Mouse (Mus musculus) brain, embryonic 18.5 days (tissue): ENCODE data around the gene Myo1e.

Experiments
- DNase-seq: peaks from one replicate; pipeline ENCODE4 v3.0.0-alpha.2; 2012; ENCODE audit warnings: low read depth, low spot score

Gene Myo1e

DNA sequence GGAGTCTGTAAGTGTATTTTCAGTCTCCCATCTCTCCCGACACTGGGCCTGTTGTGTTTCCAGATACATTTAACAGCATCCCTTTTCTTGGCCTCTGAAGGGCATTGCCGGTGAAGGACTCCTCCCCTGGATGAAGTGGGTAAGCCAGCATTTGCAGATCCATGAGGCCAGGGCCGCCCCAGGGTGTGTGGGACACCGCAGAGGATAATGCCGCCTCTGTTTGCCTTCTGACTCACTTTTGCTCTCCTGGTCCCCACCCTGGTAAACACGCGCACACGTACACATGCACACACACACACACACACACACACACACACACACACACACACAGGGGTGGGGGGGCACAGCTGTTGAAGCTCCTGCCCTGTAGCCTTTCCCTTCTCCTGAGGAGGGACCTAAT lies 74.3 kb downstream of the Myo1e start:
- DNase-seq = no peak

DNA sequence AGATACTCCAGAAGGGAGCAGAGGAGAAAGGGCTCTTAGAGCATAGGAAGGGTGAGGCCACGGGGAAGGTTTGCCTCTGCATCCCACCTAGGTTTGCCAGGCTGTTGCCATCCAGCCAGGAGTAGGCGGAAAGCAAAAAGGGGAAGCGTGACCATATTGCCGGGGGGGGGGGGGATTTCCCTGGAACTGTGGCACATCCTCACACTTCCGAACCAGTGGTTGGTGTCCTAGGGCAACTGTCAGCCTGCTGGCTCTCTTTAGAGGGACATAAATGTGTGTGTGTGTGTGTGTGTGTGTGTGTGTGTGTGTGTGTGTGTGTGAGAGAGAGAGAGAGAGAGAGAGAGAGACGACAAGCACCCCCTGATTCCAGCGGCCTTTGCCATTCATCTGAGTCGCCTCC lies 75.0 kb downstream of the Myo1e start:
- DNase-seq = no peak

DNA sequence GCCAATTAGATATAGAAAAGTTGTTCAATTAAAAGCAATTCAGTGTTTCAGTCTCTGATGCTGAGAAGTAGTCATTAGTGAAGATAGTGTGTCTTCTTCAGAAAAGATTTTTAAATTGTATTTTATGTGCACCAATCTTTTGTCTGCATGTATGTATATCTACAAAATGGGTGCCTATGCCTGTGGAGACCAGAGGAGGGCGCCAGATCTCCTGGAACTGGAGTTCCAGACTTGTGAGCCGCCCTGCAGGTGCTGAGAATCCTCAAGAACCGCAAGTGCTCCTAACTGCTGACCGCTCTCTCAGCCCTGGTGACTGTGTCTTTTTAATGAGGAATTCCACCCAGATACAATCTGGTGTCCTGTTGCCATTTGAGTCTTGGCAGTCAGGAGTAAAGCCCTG lies 76.0 kb downstream of the Myo1e start:
- DNase-seq = no peak

DNA sequence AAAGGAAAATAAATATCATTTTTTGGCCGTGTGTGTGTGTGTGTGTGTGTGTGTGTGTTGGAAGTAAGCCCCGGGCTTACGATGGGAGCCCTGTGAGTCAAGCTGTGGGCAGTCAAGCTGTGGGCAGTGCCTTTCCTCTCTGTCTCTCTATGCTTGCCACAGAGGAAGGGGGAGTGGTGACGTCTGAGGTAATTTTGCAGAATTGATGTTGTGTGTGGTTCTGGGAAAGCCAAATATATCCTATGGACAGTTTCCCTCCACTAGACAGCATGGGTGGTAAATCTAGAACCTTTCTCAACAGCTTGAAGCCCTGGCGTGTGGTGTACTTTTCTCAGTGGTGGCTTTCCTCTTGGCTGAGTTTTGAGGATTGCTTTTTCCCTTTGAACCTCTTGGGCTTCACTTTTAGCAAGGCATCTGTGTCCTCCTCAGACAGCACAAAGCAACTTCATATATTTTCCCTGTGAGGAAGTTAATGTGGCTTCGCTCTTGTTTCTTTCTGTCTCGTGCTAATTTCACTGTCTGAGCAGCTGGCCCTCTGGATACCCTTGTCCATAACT lies 77.5 kb downstream of the Myo1e start:
- DNase-seq = no peak

DNA sequence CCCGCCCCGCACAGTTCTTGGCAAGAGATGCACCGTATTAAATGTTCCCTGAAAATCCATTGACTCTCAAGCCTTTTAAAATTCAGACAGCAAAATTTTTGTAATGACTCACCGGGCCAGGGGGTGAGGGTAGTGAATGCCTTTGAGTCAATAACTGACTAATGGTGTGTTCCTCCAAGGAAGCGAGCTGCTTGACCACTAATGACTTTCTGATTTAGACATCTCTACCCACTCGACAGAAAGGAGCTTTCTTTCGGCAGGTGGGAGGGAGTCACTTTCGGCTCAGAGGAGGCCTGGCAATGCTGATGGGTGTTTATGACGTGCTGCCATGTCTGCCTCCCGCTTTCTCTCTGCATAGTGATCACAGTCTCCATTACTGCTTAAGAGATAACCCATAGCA lies 83.6 kb downstream of the Myo1e start:
- DNase-seq = no peak

- no peak for DNase-seq
Measured at GRCm38 (mm10) chr9:70296916-70297315, 89.8 kb downstream of the Myo1e start.

- DNase-seq = no peak
Measured at GRCm38 (mm10) chr9:70298221-70298620, 91.1 kb downstream of the Myo1e start.

DNA sequence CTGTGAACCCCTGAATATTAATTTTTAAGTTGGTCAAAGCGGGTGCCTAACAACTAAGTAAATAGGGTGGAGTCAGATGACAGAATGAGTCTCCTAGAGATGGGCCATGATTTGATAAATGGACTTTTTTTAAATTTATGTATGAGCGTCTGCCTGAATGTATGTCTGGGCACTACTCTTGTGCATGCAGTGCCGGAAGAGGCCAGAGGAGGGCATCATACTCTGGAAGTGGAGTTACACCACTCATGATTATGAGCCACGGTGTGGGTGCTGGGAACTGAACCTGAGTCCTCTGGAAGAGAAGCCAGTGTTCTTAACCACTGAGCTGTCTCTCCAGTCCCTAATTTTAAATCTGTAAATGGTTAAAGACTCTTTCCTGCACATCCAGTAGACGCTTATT lies 93.6 kb downstream of the Myo1e start:
- DNase-seq = no peak

DNA sequence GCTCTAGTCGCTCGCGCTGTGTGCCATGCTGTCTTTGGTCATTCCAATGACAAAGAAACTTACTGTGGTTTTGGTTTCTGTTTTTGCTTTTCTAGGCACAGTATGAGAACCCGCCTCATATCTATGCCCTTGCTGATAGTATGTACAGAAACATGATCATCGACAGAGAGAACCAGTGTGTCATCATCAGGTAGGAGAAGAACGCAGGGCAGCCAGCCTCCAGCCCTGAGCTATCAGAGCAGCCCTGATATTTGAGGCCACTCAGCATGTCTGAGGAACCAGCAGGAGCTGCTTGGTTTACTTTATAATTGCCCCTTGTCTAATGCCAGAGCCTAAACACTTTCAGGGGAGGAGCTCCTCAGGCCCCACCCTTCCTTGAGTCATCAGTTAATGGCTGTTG lies 94.4 kb downstream of the Myo1e start:
- no peak for DNase-seq

DNA sequence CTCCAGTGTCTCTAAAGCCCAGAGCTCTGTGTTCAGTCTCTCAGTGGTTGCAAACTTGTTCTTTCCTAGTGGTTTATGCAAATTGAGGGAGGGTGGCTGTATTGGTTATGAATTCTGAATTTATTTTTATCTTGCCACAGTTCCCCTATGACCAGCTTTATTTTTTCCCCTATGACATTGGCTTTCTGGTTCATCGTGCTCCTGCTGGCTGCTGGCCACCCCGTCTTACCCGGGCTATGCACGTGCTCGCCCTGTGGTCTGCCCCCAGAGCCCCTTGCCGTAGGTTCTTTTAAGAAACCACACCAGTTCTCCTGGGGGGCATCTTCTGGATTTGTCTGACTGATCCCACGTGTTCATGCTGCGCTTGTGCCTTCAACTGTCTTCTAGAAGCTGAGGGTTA lies 97.8 kb downstream of the Myo1e start:
- no peak for DNase-seq

GRCm38 (mm10) chr9:70310046-70310445 lies 102.9 kb downstream of the Myo1e start:
- no peak for DNase-seq

GRCm38 (mm10) chr9:70314019-70314418 lies 106.9 kb downstream of the Myo1e start:
- DNase-seq = no peak

- no peak for DNase-seq
Measured at GRCm38 (mm10) chr9:70315130-70315529, 108.0 kb downstream of the Myo1e start.

- DNase-seq = no peak
Measured at GRCm38 (mm10) chr9:70318601-70319000, 111.5 kb downstream of the Myo1e start.

DNA sequence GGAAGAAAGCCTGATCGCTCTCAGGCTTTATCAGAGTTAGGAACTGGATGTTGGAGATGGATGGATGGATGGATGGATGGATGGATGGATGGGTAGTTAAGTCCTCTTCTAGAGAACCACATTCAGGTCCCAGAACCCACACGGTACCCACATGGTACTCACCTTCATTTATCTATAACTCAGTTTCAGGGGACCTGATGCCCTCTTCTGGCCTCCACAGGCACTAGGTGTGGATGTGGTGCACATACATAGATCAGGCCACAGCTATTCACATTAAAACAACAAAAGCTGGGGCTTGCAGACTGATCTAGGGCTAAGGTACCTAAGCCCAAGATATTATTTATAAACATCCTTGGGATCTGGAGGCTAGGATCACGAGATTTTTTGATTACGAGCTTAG lies 117.2 kb downstream of the Myo1e start:
- no peak for DNase-seq

DNA sequence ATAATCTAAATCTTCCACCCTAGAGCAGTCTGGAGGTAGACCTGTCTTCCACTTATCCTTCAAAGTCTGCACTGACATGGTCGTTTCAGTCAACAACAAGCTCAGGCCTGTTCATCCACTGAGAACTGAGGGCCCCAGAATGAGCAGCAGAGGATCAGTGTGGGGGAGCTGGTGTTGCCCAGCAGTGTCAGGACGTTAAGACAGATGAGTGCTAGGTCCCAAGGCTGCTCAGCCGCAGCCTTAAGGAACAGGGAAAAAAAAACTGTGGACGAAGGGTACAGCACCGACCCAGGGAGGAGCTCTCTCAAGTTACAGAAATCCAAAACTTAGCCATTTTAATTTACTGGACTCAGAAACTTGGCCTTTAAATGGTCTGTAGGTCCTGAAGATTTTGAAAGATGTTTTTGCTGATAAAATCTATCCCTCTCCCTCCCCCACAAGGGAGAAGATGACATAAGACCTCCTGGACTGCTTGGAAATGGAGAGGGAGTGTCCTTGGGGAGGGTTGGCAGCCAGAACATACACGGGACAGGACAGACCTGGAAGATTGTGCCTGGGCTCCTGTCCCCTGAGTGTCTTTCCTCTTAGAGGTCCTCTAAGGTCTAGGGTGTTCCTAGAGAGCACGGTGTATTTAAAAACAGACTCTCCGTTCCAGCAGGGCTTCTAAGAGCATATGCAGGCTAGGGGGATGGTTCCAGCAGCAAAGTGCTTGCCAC lies 118.9 kb downstream of the Myo1e start:
- no peak for DNase-seq

GRCm38 (mm10) chr9:70328193-70328841 lies 121.2 kb downstream of the Myo1e start:
- DNase-seq = no peak

DNA sequence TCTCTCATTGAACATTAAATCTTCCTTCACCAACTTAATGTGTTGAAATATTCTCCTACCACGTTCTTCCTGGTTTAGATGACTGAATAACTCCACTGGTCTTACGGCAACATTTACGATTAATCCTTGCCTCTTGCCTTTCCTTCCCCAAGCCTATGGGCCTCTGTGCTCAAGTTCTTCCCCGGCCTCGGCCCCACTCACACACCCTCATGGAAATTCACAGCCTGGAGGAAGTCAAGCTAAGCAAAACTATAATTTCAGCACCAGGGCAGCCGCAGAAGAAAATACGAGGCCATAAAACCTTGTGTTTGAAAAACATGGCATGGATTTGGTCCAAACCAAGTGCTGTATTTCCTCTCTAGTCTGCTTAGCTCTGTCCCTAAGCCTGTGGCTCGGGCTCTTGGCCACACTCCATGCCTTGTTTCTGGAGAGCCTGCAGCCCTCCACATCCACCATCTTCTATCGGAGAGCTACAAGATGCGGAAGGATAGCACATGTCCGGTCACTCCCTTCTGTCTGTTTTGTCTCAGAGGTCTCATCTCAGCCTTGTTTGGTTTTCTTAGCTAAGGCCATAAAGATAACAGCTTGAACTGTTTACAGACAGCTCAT lies 124.7 kb downstream of the Myo1e start:
- no peak for DNase-seq

DNA sequence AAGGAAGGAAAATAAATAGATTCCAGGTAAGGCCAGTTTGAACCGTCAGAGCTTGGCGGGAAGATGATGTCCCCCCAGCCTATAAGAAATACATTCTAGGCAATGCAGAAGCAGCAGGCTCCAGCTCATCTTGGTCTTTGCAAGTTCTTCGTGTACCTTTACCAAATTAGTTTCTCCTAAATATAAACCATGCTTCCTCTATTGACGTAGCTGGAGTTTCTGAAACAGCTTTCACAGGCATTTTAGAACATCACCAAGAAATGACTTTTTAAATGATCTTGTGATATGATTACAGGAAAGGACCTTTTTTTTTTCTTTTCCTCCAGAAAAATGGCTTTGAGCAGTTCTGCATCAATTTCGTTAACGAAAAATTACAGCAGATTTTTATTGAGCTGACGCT lies 131.2 kb downstream of the Myo1e start:
- no peak for DNase-seq

DNA sequence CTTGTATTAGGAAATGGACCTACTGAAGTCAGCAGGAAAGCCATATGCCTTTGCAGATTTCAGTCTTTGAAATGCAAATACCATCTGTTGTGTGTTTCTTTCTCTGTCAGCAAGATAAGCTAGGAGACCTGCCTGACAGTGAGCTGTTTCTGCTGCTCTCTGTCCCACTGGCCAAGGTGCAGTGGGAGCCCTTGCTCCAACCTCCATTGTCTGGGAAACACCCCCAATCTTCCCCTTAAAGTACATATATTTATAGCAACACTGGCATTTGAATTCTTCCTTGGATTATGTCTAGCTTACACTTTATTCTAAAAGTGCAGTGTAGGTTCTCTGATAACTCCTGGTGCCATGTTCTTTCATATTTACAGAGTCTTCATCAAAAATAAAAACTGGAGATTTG lies 131.7 kb downstream of the Myo1e start:
- no peak for DNase-seq

- DNase-seq = no peak
Measured at GRCm38 (mm10) chr9:70349274-70349673, 142.1 kb downstream of the Myo1e start.

- DNase-seq = no peak
Measured at GRCm38 (mm10) chr9:70351570-70352277, 144.6 kb downstream of the Myo1e start.
